Comparison of ENCODE assay signal across 12 mouse cellular contexts in genomic region chr14:92833646-92834045, GRCm38 (mm10).
"Had no signal": no experiment of that assay in that cellular context is flagged by ENCODE, and none has a peak within 500 bp of the region (broad histone marks: within the 10 kb centered on the region; RNA-seq: fewer than 3 reads in every experiment).

No protein-coding gene starts in this region.

- ATAC-seq: liver, postnatal 0 days; lung, postnatal 0 days; midbrain, embryonic 15.5 days had no signal

- DNase-seq: kidney, postnatal 10 days; kidney, postnatal 36 days; layer of hippocampus, postnatal 36 days; left cerebral cortex, postnatal 4 days; liver, postnatal 0 days; lung, embryonic 14.5 days; right cerebral cortex, adult 18-20 months; right cerebral cortex, postnatal 25 days; spleen, adult 18-20 months; thymus, postnatal 36 days had no signal
